Mouse (Mus musculus): ENCODE measurements around the gene Helz.

DNA sequence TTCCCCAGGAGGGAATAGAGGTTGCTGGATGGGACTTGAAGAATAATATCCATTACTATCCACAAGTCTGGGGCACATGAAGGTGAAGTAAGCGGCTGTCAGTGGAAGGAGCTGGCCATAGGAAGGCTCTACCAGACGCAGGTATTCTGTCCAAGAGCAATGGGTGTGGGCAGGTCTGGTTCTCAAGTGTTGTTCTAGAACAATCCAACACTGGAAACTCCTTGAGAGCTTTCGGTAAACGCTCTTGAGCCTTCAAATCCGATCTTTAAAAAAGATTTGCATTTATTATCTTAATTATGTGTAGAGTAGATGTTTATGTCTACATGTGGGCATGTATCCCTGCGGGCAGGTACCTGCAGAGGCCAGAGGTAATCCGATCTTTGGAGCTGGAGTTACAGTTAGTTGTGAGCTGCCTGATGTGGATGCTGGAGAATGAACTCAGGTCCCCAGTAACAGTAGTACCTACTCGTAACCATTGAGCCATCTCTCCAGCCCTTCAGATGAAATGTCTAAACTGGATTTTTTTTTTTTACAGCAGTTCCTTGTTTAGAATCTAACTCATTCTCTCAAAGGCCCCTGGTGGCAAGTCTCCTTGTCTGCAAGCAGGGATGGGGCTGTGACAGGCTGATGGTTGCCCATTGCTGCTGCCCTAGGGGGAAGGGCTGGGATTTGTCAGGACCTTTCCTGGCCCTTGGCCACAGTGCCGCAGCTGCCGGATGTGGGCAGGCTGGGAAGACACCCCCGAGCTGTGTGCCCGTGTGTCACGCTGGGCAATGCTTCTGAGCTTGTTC lies 180.5 kb downstream of the Helz start:
- TF ChIP-seq CTCF (IDR thresholded peaks at IDR 0.05; ENCODE audit: low read depth) (no peak), EP300 (IDR thresholded peaks at IDR 0.05; ENCODE audit: low read depth) (no peak)
